Mouse (Mus musculus) stomach, postnatal 0 days (tissue): Measurements from ENCODE around the gene Gm6583.

Experiments used
- CTCF ChIP-seq: IDR thresholded peaks from 2 replicates; pipeline ENCODE4 v1.5.1; 2016; ENCODE audit warnings: antibody characterized with exemption, low read depth, mild to moderate bottlenecking, moderate library complexity
- EP300 ChIP-seq: optimal IDR thresholded peaks from 2 replicates; pipeline ENCODE3; 2016; ENCODE audit warnings: antibody characterized with exemption

GRCm38 (mm10) chr5:112316468-112316867, 39.4 kb downstream of the Gm6583 start:
- TF ChIP-seq EP300 (no peak), CTCF (no peak)
